Mouse (Mus musculus): ENCODE measurements around the gene Phf6. TPM values are rescaled to one million over a fixed set of nuclear protein-coding genes. Genes with fewer than 3 reads are reported as not detected.
A peak's percentile ranks its signal among the peaks of the same experiment; 100 is the strongest.

Gene Phf6
- total and polyA plus RNA-seq, 2 experiments from 2014 or later = 43.7 to 54.6 TPM

DNA sequence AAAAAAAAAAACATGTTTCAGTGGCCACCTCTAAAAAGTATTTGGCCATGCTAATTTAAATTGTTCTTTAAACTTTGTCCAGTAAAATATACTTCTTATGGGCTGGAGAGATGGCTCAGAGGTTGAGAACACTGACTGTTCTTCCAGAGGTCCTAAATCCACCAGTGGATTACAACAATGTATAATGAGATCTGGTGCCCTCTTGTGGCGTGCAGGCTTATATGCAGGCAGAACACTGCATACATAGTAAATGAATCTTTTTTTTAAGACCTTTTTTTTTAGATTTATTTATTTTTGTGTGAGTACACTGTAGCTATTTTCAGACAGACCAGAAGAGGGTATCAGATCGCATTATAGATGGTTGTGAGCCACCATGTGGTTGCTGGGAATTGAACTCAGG is 37.6 kb downstream of the Phf6 start:
- H3K27me3 ChIP-seq (ENCODE audit: insufficient read depth, low read length) = no peaks in the 10 kb centered on the region
- ATAC-seq (no peak), DNase-seq (peak; percentile 18)
- H3K27ac ChIP-seq (ENCODE audit: low read depth, low read length) = no peak overlapping the region
- peaks cover 14% of the 10 kb centered on the region for H3K36me3 ChIP-seq (ENCODE audit: insufficient read depth)
- no peaks in the 10 kb centered on the region for H3K4me1 ChIP-seq (ENCODE audit: insufficient read depth)
- 66% methylated on average over 2 of the region's 2 CpGs for WGBS
- H3K9ac ChIP-seq = no peak overlapping the region
- H3K4me2 ChIP-seq (ENCODE audit: low read depth) = no peak overlapping the region
- peak; percentile 60 for TF ChIP-seq CTCF (IDR thresholded peaks at IDR 0.05; ENCODE audit: low read depth)
- no peaks in the 10 kb centered on the region for H3K9me3 ChIP-seq (ENCODE audit: low read length)
- H3K4me3 ChIP-seq (ENCODE audit: low read depth, low read length) = no peak overlapping the region

DNA sequence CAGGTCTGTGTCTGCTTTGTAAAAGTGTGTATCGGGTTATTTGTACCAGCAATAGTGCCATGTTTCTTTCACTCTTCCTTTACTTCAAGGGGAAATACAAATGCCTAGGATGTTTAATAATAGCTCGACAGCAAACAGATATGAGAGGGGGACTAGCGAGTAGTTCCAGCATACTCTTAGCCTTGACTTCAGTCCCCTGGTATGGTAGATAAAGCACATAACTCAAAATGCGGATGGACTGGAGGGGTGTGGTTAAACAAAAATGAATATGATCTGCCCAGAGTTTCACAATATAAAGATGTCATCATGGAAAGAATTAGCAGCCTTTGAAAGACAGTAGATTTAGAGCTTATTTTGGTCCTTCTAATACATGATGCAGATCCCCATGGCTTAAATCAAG is 44.9 kb downstream of the Phf6 start:
- H3K9ac ChIP-seq = no peak overlapping the region
- TF ChIP-seq CTCF (IDR thresholded peaks at IDR 0.05; ENCODE audit: low read depth) = no peak
- no peak overlapping the region for H3K4me3 ChIP-seq (ENCODE audit: low read depth, low read length)
- no peaks in the 10 kb centered on the region for H3K27me3 ChIP-seq (ENCODE audit: insufficient read depth, low read length)
- H3K4me1 ChIP-seq (ENCODE audit: insufficient read depth) = no peaks in the 10 kb centered on the region
- DNase-seq (no peak), ATAC-seq (no peak)
- no peaks in the 10 kb centered on the region for H3K36me3 ChIP-seq (ENCODE audit: insufficient read depth)
- H3K27ac ChIP-seq (ENCODE audit: low read depth, low read length) = no peak overlapping the region
- WGBS = 86% methylated on average over 4 of the region's 4 CpGs
- H3K9me3 ChIP-seq (ENCODE audit: low read length) = no peaks in the 10 kb centered on the region
- no peak overlapping the region for H3K4me2 ChIP-seq (ENCODE audit: low read depth)

DNA sequence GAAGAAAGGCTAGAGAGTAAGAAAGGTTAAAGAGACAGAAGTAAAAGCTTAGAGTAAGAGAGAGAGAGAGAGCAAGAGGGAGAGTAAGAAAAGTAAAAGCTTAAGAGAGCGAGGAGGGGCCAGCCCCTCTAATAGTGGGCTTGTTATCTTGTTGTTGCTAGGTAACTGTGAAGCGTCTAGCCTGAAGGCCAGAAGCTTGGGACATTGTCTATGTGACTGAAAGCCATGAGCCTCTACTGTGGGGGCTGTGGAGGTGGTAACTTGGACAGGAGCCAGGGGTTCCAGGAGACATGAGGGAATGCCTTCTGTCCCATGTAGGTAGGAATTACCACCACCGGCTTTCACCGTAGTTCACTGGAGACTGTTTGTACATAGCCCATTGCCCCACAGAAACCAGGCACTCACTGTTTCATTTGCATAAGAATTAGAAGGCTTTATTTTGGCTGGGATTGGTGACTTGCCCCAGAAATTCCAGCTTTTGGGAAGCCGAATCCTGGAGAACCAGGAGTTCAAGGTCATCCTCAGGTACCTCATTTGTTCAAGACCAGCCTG is 49.6 kb downstream of the Phf6 start:
- Histone ChIP-seq H3K36me3 (ENCODE audit: insufficient read depth) (no peaks in the 10 kb centered on the region), H3K4me1 (ENCODE audit: insufficient read depth) (no peaks in the 10 kb centered on the region), H3K9me3 (ENCODE audit: low read length) (no peaks in the 10 kb centered on the region), H3K4me2 (ENCODE audit: low read depth) (no peak overlapping the region), H3K9ac (no peak overlapping the region), H3K4me3 (ENCODE audit: low read depth, low read length) (no peak overlapping the region), H3K27ac (ENCODE audit: low read depth, low read length) (no peak overlapping the region), H3K27me3 (ENCODE audit: insufficient read depth, low read length) (no peaks in the 10 kb centered on the region)
- TF ChIP-seq CTCF (IDR thresholded peaks at IDR 0.05; ENCODE audit: low read depth) = no peak
- no peak for DNase-seq
- WGBS = 45% methylated on average over 5 of the region's 5 CpGs
- no peak for ATAC-seq

DNA sequence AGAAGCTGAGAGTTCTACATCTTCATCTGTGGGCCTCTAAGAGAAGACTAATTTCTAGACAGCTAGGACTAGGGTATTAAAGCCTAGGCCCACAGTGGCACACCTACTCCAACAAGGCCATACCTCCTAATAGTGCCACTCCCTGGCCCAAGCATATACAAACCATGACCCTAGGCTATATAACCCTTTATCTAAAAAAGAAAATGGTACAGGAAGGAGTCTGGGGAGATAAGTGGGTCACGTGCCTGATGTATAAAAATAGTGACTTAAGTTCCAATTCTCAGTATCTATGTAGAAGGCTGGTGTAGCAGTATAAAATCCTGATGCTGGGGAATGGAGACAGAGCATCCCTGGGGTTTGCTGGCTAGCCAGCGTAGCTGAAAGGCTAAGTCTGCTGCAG is 53.1 kb downstream of the Phf6 start:
- Histone ChIP-seq H3K36me3 (ENCODE audit: insufficient read depth) (no peaks in the 10 kb centered on the region), H3K27me3 (ENCODE audit: insufficient read depth, low read length) (no peaks in the 10 kb centered on the region), H3K4me1 (ENCODE audit: insufficient read depth) (no peaks in the 10 kb centered on the region), H3K4me3 (ENCODE audit: low read depth, low read length) (no peak overlapping the region), H3K4me2 (ENCODE audit: low read depth) (no peak overlapping the region), H3K9me3 (ENCODE audit: low read length) (no peaks in the 10 kb centered on the region), H3K9ac (no peak overlapping the region), H3K27ac (ENCODE audit: low read depth, low read length) (no peak overlapping the region)
- WGBS = 95% methylated on average over 2 of the region's 2 CpGs
- DNase-seq = no peak
- TF ChIP-seq CTCF (IDR thresholded peaks at IDR 0.05; ENCODE audit: low read depth) = no peak
- ATAC-seq = no peak

DNA sequence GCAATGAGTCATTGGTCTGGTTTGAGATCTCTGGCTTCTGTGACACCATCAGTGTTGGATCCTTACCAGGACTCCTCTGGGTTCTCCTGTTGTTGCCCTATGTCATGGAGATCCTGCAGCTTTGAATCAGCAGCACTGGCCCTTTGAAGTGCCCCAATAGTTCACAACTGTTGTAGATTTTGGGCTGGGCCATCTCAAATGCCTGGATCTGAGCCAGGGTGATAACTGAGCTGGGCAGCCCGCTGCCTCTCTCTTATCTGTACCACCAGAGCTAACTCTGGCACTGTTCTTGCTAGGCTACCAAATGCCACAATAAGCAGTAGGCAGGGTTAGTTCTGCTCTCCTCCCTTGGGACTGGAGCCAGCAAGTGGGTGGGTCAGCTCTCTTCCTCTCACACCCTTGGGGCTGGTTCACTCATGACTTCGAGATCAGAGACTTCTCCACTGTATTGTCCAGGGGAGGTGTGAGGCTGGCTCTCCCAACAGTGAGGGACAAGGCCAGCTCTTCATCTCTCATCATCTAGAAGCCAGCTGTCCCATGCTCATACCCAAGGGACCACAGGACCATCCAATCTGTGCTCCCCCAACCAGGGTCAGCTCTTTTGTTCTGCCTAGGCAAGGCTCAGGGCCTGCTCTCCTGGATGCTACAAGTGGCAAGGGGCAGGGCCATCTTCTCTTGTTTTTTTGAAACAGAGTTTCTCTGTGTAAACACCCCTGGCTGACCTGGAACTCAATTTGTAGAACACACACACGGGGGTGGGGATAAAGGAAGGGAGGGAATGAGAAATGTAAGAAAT is 59.3 kb downstream of the Phf6 start:
- Histone ChIP-seq H3K36me3 (ENCODE audit: insufficient read depth) (no peaks in the 10 kb centered on the region), H3K27me3 (ENCODE audit: insufficient read depth, low read length) (no peaks in the 10 kb centered on the region), H3K27ac (ENCODE audit: low read depth, low read length) (no peak overlapping the region), H3K4me2 (ENCODE audit: low read depth) (no peak overlapping the region), H3K4me3 (ENCODE audit: low read depth, low read length) (no peak overlapping the region), H3K9ac (no peak overlapping the region), H3K9me3 (ENCODE audit: low read length) (no peaks in the 10 kb centered on the region), H3K4me1 (ENCODE audit: insufficient read depth) (no peaks in the 10 kb centered on the region)
- WGBS = 66% methylated on average over 3 of the region's 3 CpGs
- DNase-seq = no peak
- TF ChIP-seq CTCF (IDR thresholded peaks at IDR 0.05; ENCODE audit: low read depth) = no peak
- no peak for ATAC-seq

DNA sequence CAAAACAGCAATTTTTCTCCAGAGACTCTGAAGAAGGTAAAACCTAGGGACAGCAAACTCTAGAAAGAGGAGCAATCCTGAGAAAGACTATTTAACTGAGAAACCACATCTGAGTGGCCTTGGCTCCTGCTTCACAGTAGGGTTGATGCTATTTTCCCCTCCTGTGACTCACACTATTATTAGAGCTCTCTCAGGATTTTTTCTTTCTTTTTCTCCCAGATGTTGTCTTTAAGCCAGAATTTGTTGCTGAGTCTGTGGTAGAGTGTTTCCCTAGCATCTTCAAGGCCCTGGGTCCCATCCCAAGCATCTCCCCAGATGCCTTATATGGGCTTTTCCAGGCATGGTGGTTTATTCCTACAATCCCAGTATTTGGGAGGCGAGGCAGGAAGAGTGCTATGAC is 60.1 kb downstream of the Phf6 start:
- H3K4me2 ChIP-seq (ENCODE audit: low read depth) = no peak overlapping the region
- DNase-seq = no peak

DNA sequence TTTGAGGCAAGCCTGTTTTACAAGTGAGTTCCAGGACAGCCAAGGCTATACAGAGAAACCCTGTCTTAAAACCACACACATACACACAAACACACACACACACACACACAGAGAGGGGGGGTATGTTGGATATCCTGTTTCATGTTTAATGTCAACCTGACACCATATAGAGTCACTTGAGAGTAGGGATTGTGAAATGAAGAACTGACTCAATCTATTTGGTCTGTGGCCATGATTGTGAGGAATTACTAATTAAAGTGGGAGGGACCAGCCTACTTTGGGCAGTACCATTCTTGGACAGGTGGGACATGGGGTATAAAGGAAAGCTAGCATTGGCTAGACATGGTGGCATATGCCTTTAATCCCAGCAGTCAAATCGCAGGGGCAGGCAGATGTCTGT is 60.6 kb downstream of the Phf6 start:
- Histone ChIP-seq H3K4me2 (ENCODE audit: low read depth) (no peak overlapping the region), H3K9me3 (ENCODE audit: low read length) (no peaks in the 10 kb centered on the region), H3K9ac (no peak overlapping the region), H3K4me1 (ENCODE audit: insufficient read depth) (no peaks in the 10 kb centered on the region), H3K27me3 (ENCODE audit: insufficient read depth, low read length) (no peaks in the 10 kb centered on the region), H3K27ac (ENCODE audit: low read depth, low read length) (no peak overlapping the region), H3K4me3 (ENCODE audit: low read depth, low read length) (no peak overlapping the region), H3K36me3 (ENCODE audit: insufficient read depth) (no peaks in the 10 kb centered on the region)
- no peak for TF ChIP-seq CTCF (IDR thresholded peaks at IDR 0.05; ENCODE audit: low read depth)
- DNase-seq (no peak), ATAC-seq (no peak)
- WGBS = 100% methylated on average over 1 of the region's 1 CpGs

More for the DNA sequence above, 60.1 kb downstream of the Phf6 start:
- WGBS = 57% methylated on average over 1 of the region's 1 CpGs
- no peak for ATAC-seq
- no peaks in the 10 kb centered on the region for H3K36me3 ChIP-seq (ENCODE audit: insufficient read depth)
- no peak overlapping the region for H3K4me3 ChIP-seq (ENCODE audit: low read depth, low read length)
- H3K9me3 ChIP-seq (ENCODE audit: low read length) = no peaks in the 10 kb centered on the region
- no peaks in the 10 kb centered on the region for H3K27me3 ChIP-seq (ENCODE audit: insufficient read depth, low read length)
- no peaks in the 10 kb centered on the region for H3K4me1 ChIP-seq (ENCODE audit: insufficient read depth)
- no peak overlapping the region for H3K27ac ChIP-seq (ENCODE audit: low read depth, low read length)
- TF ChIP-seq CTCF (IDR thresholded peaks at IDR 0.05; ENCODE audit: low read depth) = no peak
- no peak overlapping the region for H3K9ac ChIP-seq
